Mouse (Mus musculus): ENCODE data around the gene Slc27a3.

Gene Slc27a3

GRCm38 (mm10) chr3:90335517-90335916, 54.2 kb downstream of the Slc27a3 start:
- DNase-seq = no peak

Measured in thymus, adult 18-20 months (tissue).